Mouse (Mus musculus) ES-E14 (cell line): ENCODE results near the gene Gm27027. TPM values are rescaled to one million over a fixed set of nuclear protein-coding genes. Genes with fewer than 3 reads are reported as not detected.

Experiments used
- DNase-seq: peaks from one replicate; pipeline ENCODE4 v3.0.0-alpha.2; 2013; ENCODE audit warnings: low read depth, low spot score
- H3K27ac ChIP-seq: 2 replicates; pipeline ENCODE4 v1.5.1; 2012; ENCODE audit warnings: low read depth, mild to moderate bottlenecking, low read length, moderate library complexity, mixed read lengths; ENCODE audit not compliant: poor library complexity, insufficient read depth, severe bottlenecking
- H3K36me3 ChIP-seq: 2 replicates; pipeline ENCODE4 v1.6.1; 2012; ENCODE audit warnings: mild to moderate bottlenecking, low read length, moderate library complexity, mixed read lengths; ENCODE audit not compliant: control insufficient read depth, poor library complexity, insufficient read depth, severe bottlenecking
- H3K4me1 ChIP-seq, 2 experiments: fragments of 150-350 bp in 1 of 2; sonication (generic) in 1 of 2; 2 replicates each; pipeline ENCODE4 v1.6.1; 2012; ENCODE audit warnings: low read length in 2 of 2, mild to moderate bottlenecking in 1 of 2, mixed read lengths in 1 of 2; ENCODE audit not compliant: control insufficient read depth in 2 of 2, insufficient read depth in 2 of 2, poor library complexity in 1 of 2
- H3K4me3 ChIP-seq, 2 experiments: fragments of 150-350 bp in 1 of 2; sonication (generic) in 1 of 2; 2 replicates each; pipeline ENCODE4 v1.5.1; 2012; ENCODE audit warnings: low read length in 2 of 2, low read depth in 1 of 2, mild to moderate bottlenecking in 1 of 2, mixed read lengths in 1 of 2; ENCODE audit not compliant: insufficient read depth in 1 of 2, poor library complexity in 1 of 2, severe bottlenecking in 1 of 2
- H3K9ac ChIP-seq: 2 replicates; pipeline ENCODE4 v1.6.1; 2012; ENCODE audit warnings: low read depth, mild to moderate bottlenecking, low read length, mixed read lengths; ENCODE audit not compliant: poor library complexity, insufficient read depth, severe bottlenecking
- H3K9me3 ChIP-seq: fragments of 150-350 bp; sonication (generic); 2 replicates; pipeline ENCODE4 v1.6.1; 2012; ENCODE audit warnings: low read depth, mild to moderate bottlenecking, low read length; ENCODE audit not compliant: control insufficient read depth, insufficient read depth
- CHD2 ChIP-seq: IDR thresholded peaks from 2 replicates; pipeline ENCODE4 v1.6.1; 2014; ENCODE audit warnings: mild to moderate bottlenecking, low read depth, low read length, inconsistent platforms
- HCFC1 ChIP-seq: IDR thresholded peaks from 2 replicates; pipeline ENCODE4 v1.6.1; 2012; ENCODE audit warnings: low read length, inconsistent platforms, borderline replicate concordance; ENCODE audit not compliant: insufficient read depth
- MAFK ChIP-seq: IDR thresholded peaks from 2 replicates; pipeline ENCODE4 v1.6.1; 2014; ENCODE audit warnings: mild to moderate bottlenecking, low read depth, low read length, inconsistent platforms; ENCODE audit not compliant: insufficient read depth
- ZC3H11A ChIP-seq: IDR thresholded peaks from 2 replicates; pipeline ENCODE4 v1.6.1; 2012; ENCODE audit warnings: low read depth, mild to moderate bottlenecking, inconsistent platforms, low read length, borderline replicate concordance
- ZNF384 ChIP-seq: IDR thresholded peaks from 2 replicates; pipeline ENCODE4 v1.6.1; 2012; ENCODE audit warnings: low read depth, low read length, inconsistent platforms
- in situ Hi-C, 2 experiments: fragments of 600-800 bp; cut with MboI; formaldehyde crosslinking; loops; one replicate each; pipeline ENCODE4 v1.15.1; 2025; ENCODE audit warnings: low sequenced_read_pairs in 2 of 2, inconsistent platforms in 1 of 2; ENCODE audit not compliant: unreplicated experiment in 2 of 2
- total RNA-seq: library from RNA; depleted of rRNA; stranded (reverse); fragments of 300-350 nt; gene quantifications from 2 replicates; pipeline ENCODE4 v1.2.3, GENCODE M21; 2012

Gm27027 gene
- total RNA-seq, 1 experiment, result not detected

- no peak for DNase-seq
- in situ Hi-C loops, result no loop called here
- Histone ChIP-seq H3K9me3 (no peaks in the 10 kb centered on the region), H3K36me3 (no peaks in the 10 kb centered on the region), H3K4me3 (no peak overlapping the region), H3K27ac (no peak overlapping the region), H3K4me1 (no peaks in the 10 kb centered on the region), H3K9ac (no peak overlapping the region)
- TF ChIP-seq CHD2 (no peak), HCFC1 (no peak)
Measured at GRCm38 (mm10) chr2:93938534-93938933, 57.6 kb downstream of the Gm27027 start.

DNA sequence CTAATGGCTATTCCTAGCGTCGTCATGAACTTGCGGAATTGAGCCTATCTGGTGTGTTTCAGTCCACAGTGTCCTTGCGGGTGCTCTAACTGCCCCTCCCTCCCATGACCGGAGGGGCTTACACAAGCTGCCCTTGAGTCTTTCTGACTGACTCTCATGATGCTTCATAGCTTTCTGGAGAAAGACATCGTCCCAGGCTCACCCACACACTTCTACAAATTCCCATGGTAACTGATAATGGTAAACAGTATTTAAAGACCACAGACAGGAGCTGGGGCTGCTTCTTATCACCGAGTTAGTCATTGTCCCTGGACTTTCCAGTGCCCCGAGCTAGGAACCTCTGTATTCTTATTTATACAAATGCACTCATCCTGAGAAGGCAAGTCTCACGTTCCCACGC, 67.3 kb downstream of the Gm27027 start:
- peak overlapping the region; percentile 60; the same call in 1 of the 2 replicates for H3K27ac ChIP-seq
- in situ Hi-C loops, result no loop called here
- no peak for TF ChIP-seq ZC3H11A
- no peak for TF ChIP-seq HCFC1
- TF ChIP-seq MAFK, result no peak
- TF ChIP-seq CHD2, result no peak
- no peak for TF ChIP-seq ZNF384

GRCm38 (mm10) chr2:93927701-93928437, 68.3 kb downstream of the Gm27027 start:
- Histone ChIP-seq H3K9ac (no peak overlapping the region), H3K36me3 (no peaks in the 10 kb centered on the region), H3K4me1 (peaks cover 9 to 20% of the 10 kb centered on the region in 2 experiments; a peak in 3 of 4 replicates), H3K9me3 (no peaks in the 10 kb centered on the region), H3K27ac (peak overlapping the region; percentile 60; the same call in 1 of the 2 replicates), H3K4me3 (peak overlapping the region in 1 of 2 experiments; percentile 4; a peak in 1 of 4 replicates)
- peak; percentile 84 for DNase-seq
- no peak for TF ChIP-seq ZC3H11A
- no peak for TF ChIP-seq ZNF384
- no peak for TF ChIP-seq HCFC1
- no peak for TF ChIP-seq CHD2
- in situ Hi-C loops, result no loop called here

More for the DNA sequence above, 67.3 kb downstream of the Gm27027 start:
- H3K4me1 ChIP-seq, result peaks cover 9 to 20% of the 10 kb centered on the region in 2 experiments; a peak in 3 of 4 replicates
- H3K9me3 ChIP-seq, result no peaks in the 10 kb centered on the region
- H3K4me3 ChIP-seq, result no peak overlapping the region
- no peak overlapping the region for H3K9ac ChIP-seq
- no peaks in the 10 kb centered on the region for H3K36me3 ChIP-seq
- DNase-seq, result no peak

- in situ Hi-C loops, result no loop called here
- H3K27ac ChIP-seq, result no peak overlapping the region
- TF ChIP-seq MAFK, result no peak
- no peak for TF ChIP-seq ZNF384
- no peak for TF ChIP-seq CHD2
- no peak for TF ChIP-seq ZC3H11A
- TF ChIP-seq HCFC1, result no peak
- H3K36me3 ChIP-seq, result no peaks in the 10 kb centered on the region
- no peak overlapping the region for H3K4me3 ChIP-seq
- no peaks in the 10 kb centered on the region for H3K9me3 ChIP-seq
- peaks cover 9 to 20% of the 10 kb centered on the region in 2 experiments; a peak in 3 of 4 replicates for H3K4me1 ChIP-seq
- H3K9ac ChIP-seq, result no peak overlapping the region
- DNase-seq, result no peak
Measured at GRCm38 (mm10) chr2:93926141-93926540, 70.0 kb downstream of the Gm27027 start.
